Mouse (Mus musculus): ENCODE data around the gene Gfod1.
A peak's percentile ranks its signal among the peaks of the same experiment; 100 is the strongest.

The Gfod1 gene

GRCm38 (mm10) chr13:43228141-43228540 lies 75.8 kb downstream of the Gfod1 start:
- no peak for DNase-seq

- no peak for DNase-seq
Measured at GRCm38 (mm10) chr13:43226041-43226440, 77.9 kb downstream of the Gfod1 start.

- no peak for DNase-seq
Measured at GRCm38 (mm10) chr13:43225161-43225560, 78.8 kb downstream of the Gfod1 start.

- no peak for DNase-seq
Measured at GRCm38 (mm10) chr13:43222084-43222483, 81.9 kb downstream of the Gfod1 start.

- no peak for DNase-seq
Measured at GRCm38 (mm10) chr13:43221290-43221689, 82.7 kb downstream of the Gfod1 start.

- no peak for DNase-seq
Measured at GRCm38 (mm10) chr13:43220635-43221034, 83.3 kb downstream of the Gfod1 start.

- DNase-seq: peak; percentile 42
Measured at GRCm38 (mm10) chr13:43218764-43219163, 85.2 kb downstream of the Gfod1 start.

- no peak for DNase-seq
Measured at GRCm38 (mm10) chr13:43218284-43218683, 85.7 kb downstream of the Gfod1 start.

GRCm38 (mm10) chr13:43217686-43218085 lies 86.3 kb downstream of the Gfod1 start:
- DNase-seq: no peak

- no peak for DNase-seq
Measured at GRCm38 (mm10) chr13:43217059-43217458, 86.9 kb downstream of the Gfod1 start.

- no peak for DNase-seq
Measured at GRCm38 (mm10) chr13:43215994-43216706, 87.8 kb downstream of the Gfod1 start.

GRCm38 (mm10) chr13:43215144-43215993 lies 88.6 kb downstream of the Gfod1 start:
- no peak for DNase-seq

GRCm38 (mm10) chr13:43212338-43212737 lies 91.6 kb downstream of the Gfod1 start:
- peak; percentile 42 for DNase-seq

- DNase-seq: no peak
Measured at GRCm38 (mm10) chr13:43210956-43211355, 93.0 kb downstream of the Gfod1 start.

GRCm38 (mm10) chr13:43209560-43209959 lies 94.4 kb downstream of the Gfod1 start:
- DNase-seq: no peak

- DNase-seq: no peak
Measured at GRCm38 (mm10) chr13:43208914-43209439, 95.0 kb downstream of the Gfod1 start.

GRCm38 (mm10) chr13:43206118-43206683 lies 97.8 kb downstream of the Gfod1 start:
- no peak for DNase-seq

- DNase-seq: no peak
Measured at GRCm38 (mm10) chr13:43203641-43204040, 100.3 kb downstream of the Gfod1 start.

- DNase-seq: no peak
Measured at GRCm38 (mm10) chr13:43203234-43203633, 100.7 kb downstream of the Gfod1 start.

- no peak for DNase-seq
Measured at GRCm38 (mm10) chr13:43202351-43202750, 101.6 kb downstream of the Gfod1 start.

GRCm38 (mm10) chr13:43201033-43201432 lies 102.9 kb downstream of the Gfod1 start:
- DNase-seq: peak; percentile 59

GRCm38 (mm10) chr13:43200473-43200872 lies 103.5 kb downstream of the Gfod1 start:
- no peak for DNase-seq

- peak; percentile 52 for DNase-seq
Measured at GRCm38 (mm10) chr13:43199749-43200148, 104.2 kb downstream of the Gfod1 start.

- DNase-seq: no peak
Measured at GRCm38 (mm10) chr13:43199282-43199681, 104.7 kb downstream of the Gfod1 start.
